Mouse (Mus musculus) CD4-positive, CD25-positive, alpha-beta regulatory T cell, adult 4 months (primary cell): Measurements from ENCODE around the gene Mrps7. TPM values are rescaled to one million over a fixed set of nuclear protein-coding genes. Genes with fewer than 3 reads are reported as not detected.

ENCODE experiments used
- ATAC-seq: one replicate; pipeline ENCODE4 v1.8.0; 2017
- polyA plus RNA-seq, 2 experiments: library from polyadenylated mRNA; unstranded; fragments of 100-300 nt; shearing (Covaris generic); gene quantifications; one replicate each; pipeline ENCODE4 v1.2.1; 2017

Mrps7 gene
- polyA plus RNA-seq, 2 experiments from 2014 or later = 26.9 to 31.1 TPM

DNA sequence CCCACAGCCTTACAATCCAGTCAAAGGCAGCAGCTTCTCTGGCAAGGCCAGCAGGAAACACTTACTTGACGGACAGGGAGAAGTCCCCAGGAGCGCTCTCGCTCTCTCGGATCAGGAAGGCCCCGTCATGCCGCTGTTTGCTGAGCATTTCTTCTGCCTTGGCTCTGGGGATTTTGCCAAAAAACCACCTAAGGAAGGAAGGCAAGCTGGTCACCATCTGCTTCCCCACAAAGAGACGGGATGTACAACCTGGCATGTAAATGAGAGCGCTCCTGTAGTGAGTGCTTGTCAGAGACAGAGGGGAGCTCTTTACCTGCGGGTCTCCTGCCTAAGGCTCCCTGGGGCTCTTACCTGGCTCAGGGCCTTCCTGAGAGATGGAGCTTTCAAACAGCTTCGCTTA is 46.0 kb downstream of the Mrps7 start:
- ATAC-seq = no peak

DNA sequence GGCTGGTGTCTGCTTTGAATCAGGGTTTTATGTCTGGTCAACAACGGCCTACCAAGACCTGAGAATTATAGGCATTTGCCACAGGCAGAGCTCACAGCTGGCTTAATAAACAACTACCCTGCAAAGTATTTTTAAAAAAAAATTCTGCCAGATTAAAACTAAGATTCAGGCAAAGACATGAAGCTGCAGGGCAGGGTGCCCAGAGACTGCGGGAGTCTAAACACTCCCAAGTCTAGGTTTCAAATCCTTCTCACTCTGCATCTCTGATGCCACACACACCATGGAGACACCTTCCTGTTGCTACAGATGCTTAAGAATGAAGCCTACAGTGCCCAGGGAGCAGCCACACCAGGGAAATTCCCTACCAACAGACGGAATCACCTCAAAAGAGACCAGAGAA is 48.0 kb downstream of the Mrps7 start:
- ATAC-seq = no peak

DNA sequence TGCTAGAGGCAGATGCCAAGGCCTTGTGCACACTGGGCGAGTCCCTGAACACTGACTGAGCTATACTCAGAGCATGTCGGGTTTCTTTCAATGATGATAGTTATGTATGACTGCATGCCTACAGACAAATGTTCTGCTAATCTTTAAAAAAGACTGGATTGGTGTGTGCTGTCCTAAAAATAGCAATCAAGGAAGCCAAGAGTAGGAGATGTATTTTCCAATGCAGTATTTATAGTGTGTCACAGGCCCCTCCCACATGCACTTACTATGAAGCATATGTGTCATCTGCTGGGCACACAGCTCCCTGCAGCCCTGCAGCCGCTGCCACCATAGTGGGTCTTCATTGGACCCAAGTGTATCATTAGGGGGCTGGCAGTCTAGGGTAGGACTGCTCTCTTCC is 49.5 kb downstream of the Mrps7 start:
- no peak for ATAC-seq

DNA sequence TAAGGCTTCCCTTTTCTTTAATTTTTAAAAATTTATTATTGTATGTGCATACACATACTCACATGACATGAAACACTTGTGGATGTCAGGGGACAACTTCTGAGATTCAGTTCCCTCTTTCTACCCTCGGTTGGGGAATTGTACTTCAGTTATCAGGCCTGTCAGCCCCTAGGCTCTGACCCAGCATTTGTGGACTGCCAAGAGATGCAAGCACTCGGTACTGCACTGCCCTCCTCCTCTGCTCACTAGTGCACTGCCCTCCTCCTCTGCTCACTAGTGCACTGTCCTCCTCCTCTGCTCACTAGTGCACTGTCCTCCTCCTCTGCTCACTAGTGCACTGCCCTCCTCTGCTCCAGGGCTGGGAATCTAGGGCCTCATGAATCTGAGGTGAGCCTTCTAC is 50.4 kb downstream of the Mrps7 start:
- ATAC-seq = no peak

Other genes with a start within 250 kb of the Mrps7 start
- 1 to 10 TPM; 2.4 to 3.9 TPM for gene Hid1, start 236.2 kb upstream of the Mrps7 start, polyA plus RNA-seq
- gene Cdr2l, start 222.0 kb upstream of the Mrps7 start, polyA plus RNA-seq = not detected
- 100 to 1,000 TPM; 177 to 185 TPM for gene Mrpl58, start 200.2 kb upstream of the Mrps7 start, polyA plus RNA-seq
- gene Atp5h, start 184.0 kb upstream of the Mrps7 start, polyA plus RNA-seq = 100 to 1,000 TPM; 602 to 622 TPM
- 1 to 10 TPM; 8.3 to 9.1 TPM for gene Kctd2, start 183.8 kb upstream of the Mrps7 start, polyA plus RNA-seq
- gene Trim80, start 163.4 kb upstream of the Mrps7 start, polyA plus RNA-seq = not detected
- 1 to 10 TPM; 3.5 to 6.5 TPM for gene Slc16a5, start 141.5 kb upstream of the Mrps7 start, polyA plus RNA-seq
- 100 to 1,000 TPM in 1 of 2 experiments, 10 to 100 TPM in 1; 79.2 to 132 TPM for gene Armc7, start 128.3 kb upstream of the Mrps7 start, polyA plus RNA-seq
- 100 to 1,000 TPM; 296 to 304 TPM for gene Nt5c, start 112.1 kb upstream of the Mrps7 start, polyA plus RNA-seq
- gene Jpt1, start 89.5 kb upstream of the Mrps7 start, polyA plus RNA-seq = 100 to 1,000 TPM; 716 to 764 TPM
- gene Sumo2, start 67.6 kb upstream of the Mrps7 start, polyA plus RNA-seq = 100 to 1,000 TPM; 676 to 678 TPM
- gene Nup85, start 39.5 kb upstream of the Mrps7 start, polyA plus RNA-seq = 10 to 100 TPM; 64.4 to 82.5 TPM
- 10 to 100 TPM; 35.0 to 43.9 TPM for gene Gga3, start 126 bp downstream of the Mrps7 start, polyA plus RNA-seq
- gene Mif4gd, start 9.0 kb downstream of the Mrps7 start, polyA plus RNA-seq = 100 to 1,000 TPM; 208 to 251 TPM
- 10 to 100 TPM; 93.6 to 98.8 TPM for gene Slc25a19, start 24.4 kb downstream of the Mrps7 start, polyA plus RNA-seq
- gene Grb2, start 104.7 kb downstream of the Mrps7 start, polyA plus RNA-seq = 10 to 100 TPM; 28.8 to 30.9 TPM
- gene Tmem94, start 161.5 kb downstream of the Mrps7 start, polyA plus RNA-seq = 10 to 100 TPM in 1 of 2 experiments, 1 to 10 TPM in 1; 8.5 to 17.5 TPM
- gene Caskin2, start 209.7 kb downstream of the Mrps7 start, polyA plus RNA-seq = under 1 TPM; 0.69 to 0.85 TPM
- gene Tsen54, start 210.8 kb downstream of the Mrps7 start, polyA plus RNA-seq = 10 to 100 TPM; 11.0 to 16.2 TPM
- gene Llgl2, start 220.1 kb downstream of the Mrps7 start, polyA plus RNA-seq = 10 to 100 TPM in 1 of 2 experiments, 1 to 10 TPM in 1; 7.9 to 11.1 TPM